Mouse (Mus musculus) mature B cell (primary cell): Measurements from ENCODE around the gene Napepld.
"Not testable (repeated sequence)": the region's sequence is repeated elsewhere in the genome, so short reads cannot be mapped to it uniquely, and the experiment has no call there.

Source experiments
- in situ Hi-C: fragments of 300-500 bp; cut with MboI; formaldehyde crosslinking; loops from 2 replicates; pipeline ENCODE4 v1.14.3; 2019

Gene Napepld

GRCm38 (mm10) chr5:21663081-21663480 is 38.1 kb downstream of the Napepld start:
- in situ Hi-C loops = no loop called here

- in situ Hi-C loops = no loop called here
Measured at GRCm38 (mm10) chr5:21660850-21661249, 40.3 kb downstream of the Napepld start.

- in situ Hi-C loops = no loop called here
Measured at GRCm38 (mm10) chr5:21658623-21659395, 42.4 kb downstream of the Napepld start.

- in situ Hi-C loops = no loop called here
Measured at GRCm38 (mm10) chr5:21658038-21658437, 43.2 kb downstream of the Napepld start.

- in situ Hi-C loops = no loop called here
Measured at GRCm38 (mm10) chr5:21656912-21657311, 44.3 kb downstream of the Napepld start.

- in situ Hi-C loops = no loop called here
Measured at GRCm38 (mm10) chr5:21651885-21652612, 49.1 kb downstream of the Napepld start.

- in situ Hi-C loops = no loop called here
Measured at GRCm38 (mm10) chr5:21650736-21651135, 50.5 kb downstream of the Napepld start.

- in situ Hi-C loops = no loop called here
Measured at GRCm38 (mm10) chr5:21646133-21646491, 55.1 kb downstream of the Napepld start.

GRCm38 (mm10) chr5:21645439-21646132 is 55.6 kb downstream of the Napepld start, which contains the start of the genes Fbxl13 and Armc10:
Fbxl13 (minus strand) TSS chr5:21645634.
Armc10 (plus strand) TSS chr5:21645813.
- in situ Hi-C loops = no loop called here

- in situ Hi-C loops = no loop called here
Measured at GRCm38 (mm10) chr5:21644891-21645438, 56.2 kb downstream of the Napepld start.

- in situ Hi-C loops = no loop called here
Measured at GRCm38 (mm10) chr5:21643606-21644005, 57.6 kb downstream of the Napepld start.

GRCm38 (mm10) chr5:21640961-21641360 is 60.2 kb downstream of the Napepld start:
- in situ Hi-C loops = no loop called here

- in situ Hi-C loops = no loop called here
Measured at GRCm38 (mm10) chr5:21625916-21626315, 75.3 kb downstream of the Napepld start.

- in situ Hi-C loops = no loop called here
Measured at GRCm38 (mm10) chr5:21616450-21617009, 84.7 kb downstream of the Napepld start.

GRCm38 (mm10) chr5:21614299-21614698 is 86.9 kb downstream of the Napepld start:
- in situ Hi-C loops = not testable (repeated sequence)
